Mouse (Mus musculus): ENCODE measurements around the gene Trp63.

The Trp63 gene

GRCm38 (mm10) chr16:25777501-25777900 is 93.9 kb downstream of the Trp63 start:
- in situ Hi-C loops (cut with MboI, MseI), result no loop called here

- in situ Hi-C loops (cut with MboI, MseI), result no loop called here
These were observed 96.4 kb downstream of the Trp63 start for GRCm38 (mm10) chr16:25779964-25780363.

GRCm38 (mm10) chr16:25784246-25784645 is 100.7 kb downstream of the Trp63 start:
- in situ Hi-C loops (cut with MboI, MseI), result no loop called here

GRCm38 (mm10) chr16:25786457-25786856 is 102.9 kb downstream of the Trp63 start:
- in situ Hi-C loops (cut with MboI, MseI), result no loop called here

GRCm38 (mm10) chr16:25792640-25793266 is 109.2 kb downstream of the Trp63 start:
- in situ Hi-C loops (cut with MboI, MseI), result no loop called here

- in situ Hi-C loops (cut with MboI, MseI), result no loop called here
These were observed 114.2 kb downstream of the Trp63 start for GRCm38 (mm10) chr16:25797732-25798294.

- in situ Hi-C loops (cut with MboI, MseI), result no loop called here
These were observed 116.1 kb downstream of the Trp63 start for GRCm38 (mm10) chr16:25799618-25800017.

GRCm38 (mm10) chr16:25804955-25805354 is 121.4 kb downstream of the Trp63 start:
- in situ Hi-C loops (cut with MboI, MseI), result no loop called here

GRCm38 (mm10) chr16:25807116-25807515 is 123.6 kb downstream of the Trp63 start:
- in situ Hi-C loops (cut with MboI, MseI), result no loop called here

GRCm38 (mm10) chr16:25817753-25818624 is 134.4 kb downstream of the Trp63 start:
- in situ Hi-C loops (cut with MboI, MseI), result no loop called here

- in situ Hi-C loops (cut with MboI, MseI), result no loop called here
These were observed 142.5 kb downstream of the Trp63 start for GRCm38 (mm10) chr16:25826016-25826415.

- in situ Hi-C loops (cut with MboI, MseI), result no loop called here
These were observed 149.0 kb downstream of the Trp63 start for GRCm38 (mm10) chr16:25832576-25832975.

GRCm38 (mm10) chr16:25835301-25835700 is 151.7 kb downstream of the Trp63 start:
- in situ Hi-C loops (cut with MboI, MseI), result no loop called here

- in situ Hi-C loops (cut with MboI, MseI), result no loop called here
These were observed 152.2 kb downstream of the Trp63 start for GRCm38 (mm10) chr16:25835723-25836122.

- in situ Hi-C loops (cut with MboI, MseI), result no loop called here
These were observed 159.4 kb downstream of the Trp63 start for GRCm38 (mm10) chr16:25842996-25843395.

GRCm38 (mm10) chr16:25843625-25844024 is 160.1 kb downstream of the Trp63 start:
- in situ Hi-C loops (cut with MboI, MseI), result no loop called here

GRCm38 (mm10) chr16:25846611-25847010 is 163.0 kb downstream of the Trp63 start:
- in situ Hi-C loops (cut with MboI, MseI), result no loop called here

GRCm38 (mm10) chr16:25848474-25848873 is 164.9 kb downstream of the Trp63 start:
- in situ Hi-C loops (cut with MboI, MseI), result no loop called here

GRCm38 (mm10) chr16:25849593-25850464 is 166.3 kb downstream of the Trp63 start:
- in situ Hi-C loops (cut with MboI, MseI), result no loop called here

GRCm38 (mm10) chr16:25860731-25861505 is 177.4 kb downstream of the Trp63 start:
- in situ Hi-C loops (cut with MboI, MseI), result loop anchor here in 1 of 2 experiments (10.0 kb wide), 1 partner anchor 1006 kb away; no protein-coding TSS in a partner anchor

Data from T-helper 17 cell (primary cell).